Mouse (Mus musculus): ENCODE measurements around the gene Gcnt4. TPM values are rescaled to one million over a fixed set of nuclear protein-coding genes. Genes with fewer than 3 reads are reported as not detected.

Gcnt4 gene
- total RNA-seq (2014; rRNA removed) (0.76 and 0.85 TPM in 2 replicates), polyA plus RNA-seq (2015; fragmentation: Nextera tagmentation; extraction: Ambion mirVana) (0.08 and 0.16 TPM in 2 replicates)

DNA sequence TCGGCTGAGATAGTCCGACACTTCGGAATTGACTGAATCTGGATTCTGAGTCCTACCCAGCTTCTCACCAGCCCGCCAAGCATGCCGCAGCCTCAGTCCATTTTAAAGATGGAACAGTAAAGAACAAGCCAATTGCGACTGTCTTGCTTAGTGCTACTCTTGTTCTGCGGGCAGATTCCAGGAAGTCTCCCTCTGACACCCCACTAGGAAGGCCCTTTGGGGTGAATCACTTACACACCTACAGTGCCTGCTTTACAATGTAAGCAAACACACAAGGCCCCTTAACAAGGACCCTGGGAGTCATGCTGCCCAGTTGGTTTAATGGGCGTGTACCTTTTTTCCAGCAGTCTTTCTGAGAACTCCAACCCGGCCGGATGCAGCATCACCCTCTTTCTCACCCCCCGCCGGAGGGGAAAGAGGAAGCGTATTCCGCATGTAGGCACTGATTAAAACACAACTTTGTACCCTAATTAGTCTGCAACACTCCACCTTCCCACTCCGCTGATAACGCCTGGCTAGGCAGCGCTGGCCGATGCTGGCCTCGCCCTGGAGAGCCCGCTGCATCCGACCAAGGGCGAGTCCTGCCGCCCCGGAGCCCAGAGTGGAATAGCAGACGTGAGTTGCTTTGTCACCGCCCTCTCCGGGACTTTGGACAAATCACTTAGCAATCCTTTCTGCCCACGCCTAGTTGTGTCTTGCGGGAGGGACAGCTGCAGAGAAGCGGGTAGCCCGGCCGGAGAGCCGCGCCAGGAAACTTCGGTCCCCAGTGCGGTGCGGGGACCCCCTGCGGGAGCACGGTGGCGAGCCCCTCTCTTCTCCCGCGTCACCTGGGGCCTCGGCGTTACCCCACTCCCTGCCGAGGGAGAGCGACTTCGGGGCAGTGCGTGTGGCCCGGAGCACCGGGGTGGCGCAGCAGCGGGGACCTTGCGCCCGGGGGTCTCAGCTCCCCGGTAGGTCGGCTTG, at the start of gene Gcnt4:
Gene Gcnt4, plus strand, starts transcription at position 691 of the 963 bp plus-strand sequence.
- Histone ChIP-seq H3K27ac (ENCODE audit: low read depth, low read length) (no peak within 1 kb of the TSS), H3K9me3 (ENCODE audit: low read length) (no peaks in the 10 kb centered on the region), H3K4me2 (ENCODE audit: low read depth) (peak within 1 kb of the TSS; percentile 99), H3K4me3 (ENCODE audit: low read depth, low read length) (peak within 1 kb of the TSS; percentile 53), H3K9ac (peak within 1 kb of the TSS; percentile 29), H3K36me3 (ENCODE audit: insufficient read depth) (no peaks in the 10 kb centered on the region), H3K27me3 (ENCODE audit: insufficient read depth, low read length) (peaks cover 11% of the 10 kb centered on the region; the same call in 1 of the 2 replicates), H3K4me1 (ENCODE audit: insufficient read depth) (0 out of 2 replicates have a peak, but pooled peaks cover 4% of the 10 kb centered on the region)
- DNase-seq (no peak), ATAC-seq (peak; percentile 73)
- 12% methylated on average over 52 of the region's 56 CpGs for WGBS
- no peak; the same call in 1 of the 2 replicates for TF ChIP-seq CTCF (IDR thresholded peaks at IDR 0.05; ENCODE audit: low read depth)

DNA sequence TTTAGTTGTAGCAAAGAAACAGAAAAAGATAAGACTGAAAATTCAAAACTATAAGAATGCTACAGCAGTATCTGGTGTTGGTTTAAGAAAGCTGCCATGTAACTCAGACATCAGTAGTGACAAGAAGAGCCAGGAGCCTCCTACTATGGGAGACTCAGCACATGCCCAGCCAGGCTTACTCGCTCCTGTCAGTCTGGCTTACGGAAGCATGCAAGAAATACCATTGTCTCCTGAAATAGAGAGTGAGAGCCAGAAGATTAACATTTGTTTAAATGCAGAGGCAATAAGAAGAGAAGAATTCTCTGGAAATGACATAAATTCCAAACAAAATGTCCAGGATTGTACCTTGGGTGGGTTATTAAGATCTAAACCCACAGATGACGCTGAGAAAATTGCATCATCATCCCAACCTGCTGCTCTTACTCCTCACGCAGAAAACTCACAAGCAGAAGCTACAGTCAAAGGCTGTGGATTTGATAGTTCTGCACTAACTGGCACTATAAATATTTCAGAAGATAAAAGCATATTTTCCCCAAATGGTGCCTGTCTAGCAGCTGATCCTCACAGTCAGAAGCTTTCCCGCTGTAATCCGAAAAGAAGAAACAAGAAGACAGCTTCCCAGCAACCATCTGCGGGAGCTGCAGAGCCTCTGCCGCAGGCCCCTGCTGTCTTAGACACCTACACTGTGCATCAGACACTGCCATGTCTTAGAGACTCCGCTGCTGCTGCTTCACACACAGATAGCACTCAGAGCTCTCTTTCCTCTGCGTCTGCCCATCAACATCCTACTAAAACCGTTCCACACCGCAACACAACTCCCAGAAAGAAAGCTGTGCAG, 46.0 kb upstream of the Gcnt4 start:
- no peak overlapping the region for H3K4me2 ChIP-seq (ENCODE audit: low read depth)
- no peaks in the 10 kb centered on the region for H3K9me3 ChIP-seq (ENCODE audit: low read length)
- DNase-seq, result peak; percentile 62
- peak; percentile 91 for ATAC-seq
- 44% methylated on average over 12 of the region's 12 CpGs for WGBS
- no peaks in the 10 kb centered on the region for H3K27me3 ChIP-seq (ENCODE audit: insufficient read depth, low read length)
- no peak for TF ChIP-seq CTCF (IDR thresholded peaks at IDR 0.05; ENCODE audit: low read depth)
- no peaks in the 10 kb centered on the region for H3K4me1 ChIP-seq (ENCODE audit: insufficient read depth)
- H3K4me3 ChIP-seq (ENCODE audit: low read depth, low read length), result no peak overlapping the region
- no peak overlapping the region for H3K9ac ChIP-seq
- H3K36me3 ChIP-seq (ENCODE audit: insufficient read depth), result no peaks in the 10 kb centered on the region
- H3K27ac ChIP-seq (ENCODE audit: low read depth, low read length), result peak overlapping the region; percentile 29; the same call in 1 of the 2 replicates

DNA sequence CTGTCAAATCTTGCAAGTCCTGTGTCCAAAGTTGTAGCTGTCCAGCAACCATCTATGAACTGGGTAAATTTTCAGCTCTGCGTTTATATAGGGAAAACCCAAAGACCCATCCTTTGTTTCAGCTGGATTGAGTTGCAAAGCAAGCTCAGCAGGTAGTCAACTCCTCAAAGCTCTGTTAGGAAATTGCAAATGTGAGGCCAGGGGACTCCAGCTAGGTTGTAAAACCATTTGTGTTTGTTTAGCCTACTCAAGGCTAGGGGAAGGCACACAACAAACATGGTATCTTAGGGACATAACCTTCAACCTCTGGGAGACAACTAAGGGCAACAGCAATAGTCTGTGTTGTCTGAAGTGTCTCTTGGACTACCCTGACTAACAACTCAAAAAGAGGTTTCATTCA, 40.0 kb upstream of the Gcnt4 start:
- no peak overlapping the region for H3K27ac ChIP-seq (ENCODE audit: low read depth, low read length)
- H3K27me3 ChIP-seq (ENCODE audit: insufficient read depth, low read length), result no peaks in the 10 kb centered on the region
- no peaks in the 10 kb centered on the region for H3K4me1 ChIP-seq (ENCODE audit: insufficient read depth)
- H3K9ac ChIP-seq, result no peak overlapping the region
- DNase-seq (no peak), ATAC-seq (no peak)
- H3K4me2 ChIP-seq (ENCODE audit: low read depth), result no peak overlapping the region
- no peaks in the 10 kb centered on the region for H3K36me3 ChIP-seq (ENCODE audit: insufficient read depth)
- TF ChIP-seq CTCF (IDR thresholded peaks at IDR 0.05; ENCODE audit: low read depth), result no peak
- H3K4me3 ChIP-seq (ENCODE audit: low read depth, low read length), result no peak overlapping the region
- no peaks in the 10 kb centered on the region for H3K9me3 ChIP-seq (ENCODE audit: low read length)
- WGBS, result 36% methylated on average over 1 of the region's 1 CpGs

DNA sequence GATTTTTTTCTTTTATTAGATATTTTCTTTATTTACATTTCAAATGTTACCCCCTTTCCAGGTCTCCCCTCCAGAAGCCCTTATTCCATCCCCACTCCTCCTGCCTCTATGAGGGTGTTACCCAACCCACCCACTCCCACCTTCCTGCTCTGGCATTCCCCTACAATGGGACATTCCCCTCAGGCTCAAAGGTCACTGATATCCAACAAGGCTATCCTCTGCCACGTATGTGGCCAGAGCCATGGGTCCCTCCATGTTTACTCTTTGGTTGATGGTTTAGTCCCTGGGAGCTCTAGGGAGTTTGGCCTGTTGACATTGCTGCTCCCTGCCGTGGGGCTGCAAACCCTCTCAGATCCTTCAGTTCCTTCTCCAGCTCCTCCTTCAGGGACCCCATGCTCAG, 34.5 kb upstream of the Gcnt4 start:
- WGBS, result 61% methylated on average over 2 of the region's 2 CpGs
- no peak overlapping the region for H3K9ac ChIP-seq
- ATAC-seq, result no peak
- H3K9me3 ChIP-seq (ENCODE audit: low read length), result no peaks in the 10 kb centered on the region
- no peaks in the 10 kb centered on the region for H3K27me3 ChIP-seq (ENCODE audit: insufficient read depth, low read length)
- H3K4me3 ChIP-seq (ENCODE audit: low read depth, low read length), result no peak overlapping the region
- H3K36me3 ChIP-seq (ENCODE audit: insufficient read depth), result no peaks in the 10 kb centered on the region
- H3K27ac ChIP-seq (ENCODE audit: low read depth, low read length), result no peak overlapping the region
- no peak overlapping the region for H3K4me2 ChIP-seq (ENCODE audit: low read depth)
- no peak for TF ChIP-seq CTCF (IDR thresholded peaks at IDR 0.05; ENCODE audit: low read depth)
- no peaks in the 10 kb centered on the region for H3K4me1 ChIP-seq (ENCODE audit: insufficient read depth)
- no peak for DNase-seq

DNA sequence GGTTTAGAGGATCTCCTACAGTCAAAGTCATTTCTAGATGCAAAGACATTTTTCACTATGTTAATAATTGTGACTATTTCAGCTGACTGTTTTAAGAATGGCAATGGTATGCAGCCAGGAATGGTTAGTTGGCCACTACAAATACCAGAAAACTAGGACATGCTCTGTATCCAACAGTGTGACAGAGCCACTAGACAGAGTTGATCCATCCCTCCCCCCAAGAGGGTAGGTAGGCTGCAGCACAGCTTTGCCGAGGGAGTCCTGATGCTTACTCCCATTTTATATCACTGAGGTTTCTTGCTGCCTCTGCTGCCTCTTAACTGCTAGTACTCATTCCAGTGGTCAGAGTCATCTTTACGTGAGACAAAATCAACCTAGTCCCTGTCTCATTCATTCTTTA, 29.3 kb upstream of the Gcnt4 start:
- H3K27me3 ChIP-seq (ENCODE audit: insufficient read depth, low read length), result no peaks in the 10 kb centered on the region
- H3K9me3 ChIP-seq (ENCODE audit: low read length), result no peaks in the 10 kb centered on the region
- ATAC-seq (no peak), DNase-seq (no peak)
- no peak overlapping the region for H3K4me2 ChIP-seq (ENCODE audit: low read depth)
- TF ChIP-seq CTCF (IDR thresholded peaks at IDR 0.05; ENCODE audit: low read depth), result no peak
- WGBS, result 90% methylated on average over 2 of the region's 2 CpGs
- no peak overlapping the region for H3K9ac ChIP-seq
- no peaks in the 10 kb centered on the region for H3K4me1 ChIP-seq (ENCODE audit: insufficient read depth)
- H3K27ac ChIP-seq (ENCODE audit: low read depth, low read length), result no peak overlapping the region
- no peak overlapping the region for H3K4me3 ChIP-seq (ENCODE audit: low read depth, low read length)
- no peaks in the 10 kb centered on the region for H3K36me3 ChIP-seq (ENCODE audit: insufficient read depth)

DNA sequence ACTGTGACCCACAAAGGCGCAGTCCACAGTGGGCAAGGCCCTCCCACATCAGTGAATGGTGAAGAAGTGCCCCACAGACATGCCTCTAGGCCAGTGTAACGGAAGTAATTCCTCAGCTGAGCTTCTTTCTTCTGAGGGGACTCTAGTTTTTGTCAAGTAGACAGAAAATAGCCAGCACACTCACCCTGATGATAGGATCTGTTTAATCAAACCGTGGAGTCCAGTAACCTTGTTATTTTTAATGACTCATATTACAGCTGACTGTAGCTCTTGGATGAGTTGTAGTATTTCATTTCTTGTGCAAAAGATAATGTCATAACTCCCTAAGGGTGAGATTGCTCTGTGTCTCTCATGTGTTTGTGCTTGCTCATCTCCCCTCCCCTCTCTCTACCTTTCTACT, 17.8 kb upstream of the Gcnt4 start:
- Histone ChIP-seq H3K9me3 (ENCODE audit: low read length) (no peaks in the 10 kb centered on the region), H3K27ac (ENCODE audit: low read depth, low read length) (no peak overlapping the region), H3K9ac (no peak overlapping the region), H3K4me2 (ENCODE audit: low read depth) (no peak overlapping the region), H3K4me1 (ENCODE audit: insufficient read depth) (no peaks in the 10 kb centered on the region), H3K36me3 (ENCODE audit: insufficient read depth) (no peaks in the 10 kb centered on the region), H3K27me3 (ENCODE audit: insufficient read depth, low read length) (no peaks in the 10 kb centered on the region), H3K4me3 (ENCODE audit: low read depth, low read length) (no peak overlapping the region)
- TF ChIP-seq CTCF (IDR thresholded peaks at IDR 0.05; ENCODE audit: low read depth), result no peak
- no peak for ATAC-seq
- 57% methylated on average over 3 of the region's 3 CpGs for WGBS
- no peak for DNase-seq
